Mouse (Mus musculus): ENCODE measurements at regions not wholly inside any gene's neighbourhood (a gene's known extent, or its start where the extent isn't known, plus 50 kb on each side); places are given as distances from the start of the nearest gene placed in this dataset.

GRCm38 (mm10) chr13:44073122-44073521 lies 288.5 kb downstream of the Cd83 start:
- WGBS, result 85% methylated on average over 9 of the region's 9 CpGs
- Histone ChIP-seq H3K4me3 (replicated peaks; ENCODE audit: extremely low read depth, low read depth, low read length) (no peak overlapping the region), H3K4me1 (ENCODE audit: control insufficient read depth, insufficient read depth, low read length) (no peaks in the 10 kb centered on the region)
- no peak for TF ChIP-seq POLR2A (IDR thresholded peaks at IDR 0.05; ENCODE audit: borderline replicate concordance, extremely low read depth, low read depth, low read length)
- no peak for TF ChIP-seq CTCF (IDR thresholded peaks at IDR 0.05; ENCODE audit: insufficient read depth, low read length)
- DNase-seq, result no peak

- DNase-seq, result no peak
- H3K4me3 ChIP-seq (replicated peaks; ENCODE audit: extremely low read depth, low read depth, low read length), result no peak overlapping the region
- 66% methylated on average over 9 of the region's 9 CpGs for WGBS
- no peaks in the 10 kb centered on the region for H3K4me1 ChIP-seq (ENCODE audit: control insufficient read depth, insufficient read depth, low read length)
- TF ChIP-seq CTCF (IDR thresholded peaks at IDR 0.05; ENCODE audit: insufficient read depth, low read length) (no peak), POLR2A (IDR thresholded peaks at IDR 0.05; ENCODE audit: borderline replicate concordance, extremely low read depth, low read depth, low read length) (no peak)
Measured at GRCm38 (mm10) chr13:44074172-44074571, 289.6 kb downstream of the Cd83 start.

- DNase-seq, result no peak
- 92% methylated on average over 10 of the region's 10 CpGs for WGBS
- no peak overlapping the region for H3K4me3 ChIP-seq (replicated peaks; ENCODE audit: extremely low read depth, low read depth, low read length)
- TF ChIP-seq CTCF (IDR thresholded peaks at IDR 0.05; ENCODE audit: insufficient read depth, low read length) (no peak), POLR2A (IDR thresholded peaks at IDR 0.05; ENCODE audit: borderline replicate concordance, extremely low read depth, low read depth, low read length) (no peak)
- no peaks in the 10 kb centered on the region for H3K4me1 ChIP-seq (ENCODE audit: control insufficient read depth, insufficient read depth, low read length)
Measured at GRCm38 (mm10) chr13:44077022-44077421, 292.4 kb downstream of the Cd83 start.

DNA sequence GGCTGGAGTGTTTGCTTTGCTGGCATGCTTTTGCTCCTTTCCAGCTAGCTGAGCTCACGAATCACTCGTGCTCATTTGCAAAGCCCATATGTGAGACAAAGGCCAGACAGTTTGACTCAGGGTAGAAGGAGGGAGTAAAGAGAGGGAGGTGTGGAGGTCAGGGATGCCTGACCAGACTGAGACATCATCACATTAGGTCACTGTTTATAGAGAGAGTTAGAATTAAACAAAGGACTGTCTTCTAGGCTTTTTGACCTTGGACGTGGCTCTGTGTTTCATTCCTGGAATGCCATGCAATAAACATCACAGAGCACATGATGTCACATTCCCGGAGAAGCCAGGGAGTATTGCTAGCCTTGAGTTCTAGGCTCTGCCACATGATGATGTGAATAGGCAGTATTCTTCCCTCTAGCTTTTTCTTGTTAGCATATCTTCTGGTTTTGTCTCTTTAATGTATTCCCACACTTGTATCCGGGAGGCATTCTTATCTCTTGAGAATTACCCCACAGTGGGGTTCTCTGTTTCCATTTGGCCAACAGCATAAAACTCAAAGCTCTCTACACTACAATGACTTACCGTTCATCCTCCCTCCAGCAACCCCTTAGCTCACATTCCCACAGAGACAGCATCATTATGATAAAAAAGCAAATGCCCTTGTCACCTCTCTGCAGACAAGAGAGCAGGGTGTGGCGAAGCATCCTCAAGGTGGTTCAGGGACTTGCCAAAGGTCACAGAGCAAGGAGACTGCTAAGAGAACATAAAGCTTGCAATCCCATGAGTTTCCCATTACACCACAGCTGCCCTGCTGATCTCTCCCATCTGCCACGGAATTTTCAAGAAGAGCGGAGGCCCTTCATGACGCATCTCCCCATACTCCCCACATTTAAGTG lies 301.3 kb downstream of the Cd83 start:
- H3K4me3 ChIP-seq (replicated peaks; ENCODE audit: extremely low read depth, low read depth, low read length), result no peak overlapping the region
- DNase-seq, result no peak
- TF ChIP-seq CTCF (IDR thresholded peaks at IDR 0.05; ENCODE audit: insufficient read depth, low read length) (no peak), POLR2A (IDR thresholded peaks at IDR 0.05; ENCODE audit: borderline replicate concordance, extremely low read depth, low read depth, low read length) (no peak)
- 52% methylated on average over 10 of the region's 10 CpGs for WGBS
- peaks cover 5% of the 10 kb centered on the region for H3K4me1 ChIP-seq (ENCODE audit: control insufficient read depth, insufficient read depth, low read length)

GRCm38 (mm10) chr13:44086801-44087200 lies 302.2 kb downstream of the Cd83 start:
- no peak for DNase-seq
- peaks cover 5% of the 10 kb centered on the region for H3K4me1 ChIP-seq (ENCODE audit: control insufficient read depth, insufficient read depth, low read length)
- TF ChIP-seq CTCF (IDR thresholded peaks at IDR 0.05; ENCODE audit: insufficient read depth, low read length) (no peak), POLR2A (IDR thresholded peaks at IDR 0.05; ENCODE audit: borderline replicate concordance, extremely low read depth, low read depth, low read length) (no peak)
- no peak overlapping the region for H3K4me3 ChIP-seq (replicated peaks; ENCODE audit: extremely low read depth, low read depth, low read length)
- WGBS, result 69% methylated on average over 4 of the region's 4 CpGs

- Histone ChIP-seq H3K4me3 (replicated peaks; ENCODE audit: extremely low read depth, low read depth, low read length) (no peak overlapping the region), H3K4me1 (ENCODE audit: control insufficient read depth, insufficient read depth, low read length) (no peaks in the 10 kb centered on the region)
- WGBS, result 76% methylated on average over 2 of the region's 2 CpGs
- TF ChIP-seq POLR2A (IDR thresholded peaks at IDR 0.05; ENCODE audit: borderline replicate concordance, extremely low read depth, low read depth, low read length), result no peak
- no peak for TF ChIP-seq CTCF (IDR thresholded peaks at IDR 0.05; ENCODE audit: insufficient read depth, low read length)
- DNase-seq, result no peak
Measured at GRCm38 (mm10) chr13:44097141-44097540, 312.6 kb downstream of the Cd83 start.

- no peak for DNase-seq
- TF ChIP-seq CTCF (IDR thresholded peaks at IDR 0.05; ENCODE audit: insufficient read depth, low read length) (no peak), POLR2A (IDR thresholded peaks at IDR 0.05; ENCODE audit: borderline replicate concordance, extremely low read depth, low read depth, low read length) (no peak)
- Histone ChIP-seq H3K4me1 (ENCODE audit: control insufficient read depth, insufficient read depth, low read length) (no peaks in the 10 kb centered on the region), H3K4me3 (replicated peaks; ENCODE audit: extremely low read depth, low read depth, low read length) (no peak overlapping the region)
- WGBS, result 81% methylated on average over 9 of the region's 9 CpGs
Measured at GRCm38 (mm10) chr13:44099511-44099910, 314.9 kb downstream of the Cd83 start.

DNA sequence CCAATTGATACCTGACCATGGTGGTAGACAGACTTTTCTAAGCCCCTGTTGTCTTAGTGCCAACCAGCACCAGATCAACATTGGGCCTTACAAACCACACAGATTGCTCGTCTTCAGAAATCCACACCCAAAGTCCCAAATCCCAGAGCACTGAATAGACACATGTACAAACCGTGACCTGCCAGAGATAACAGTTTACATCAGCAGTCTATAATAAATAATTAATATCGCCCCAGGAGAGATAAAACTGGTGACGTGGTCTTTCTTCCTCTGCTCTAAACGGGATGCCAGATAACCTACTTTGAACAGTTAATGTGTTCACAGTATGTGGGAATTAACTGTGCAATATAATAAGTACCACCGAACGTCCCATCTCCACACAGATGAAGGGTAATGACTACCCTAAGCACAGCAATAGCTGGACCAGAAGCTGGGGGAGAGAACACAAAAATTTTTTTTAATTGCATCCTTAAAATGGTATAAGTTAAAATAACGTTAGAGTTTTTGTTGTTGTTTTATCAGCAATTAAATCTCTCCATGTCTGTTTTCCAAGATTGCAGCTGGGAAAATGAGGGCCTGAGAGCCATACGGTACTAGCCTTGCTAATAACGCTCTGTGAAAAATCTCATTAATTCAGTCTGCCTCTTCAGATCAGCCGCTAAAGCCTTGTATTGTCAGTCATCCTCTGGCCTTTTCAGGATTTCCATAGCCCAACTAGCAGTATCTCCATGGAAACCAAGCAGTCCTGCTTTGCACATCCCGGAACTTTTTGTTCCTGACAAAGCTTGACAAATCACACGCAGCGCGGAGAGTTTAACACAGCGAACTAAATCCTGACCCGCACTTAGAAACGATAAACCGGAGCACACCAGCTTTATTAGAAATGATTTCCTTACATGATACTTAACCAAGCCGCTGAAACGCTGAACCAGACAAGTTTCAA lies 315.8 kb downstream of the Cd83 start:
- no peak for TF ChIP-seq POLR2A (IDR thresholded peaks at IDR 0.05; ENCODE audit: borderline replicate concordance, extremely low read depth, low read depth, low read length)
- no peak for TF ChIP-seq CTCF (IDR thresholded peaks at IDR 0.05; ENCODE audit: insufficient read depth, low read length)
- Histone ChIP-seq H3K4me1 (ENCODE audit: control insufficient read depth, insufficient read depth, low read length) (no peaks in the 10 kb centered on the region), H3K4me3 (replicated peaks; ENCODE audit: extremely low read depth, low read depth, low read length) (no peak overlapping the region)
- DNase-seq, result no peak
- WGBS, result 46% methylated on average over 21 of the region's 21 CpGs

GRCm38 (mm10) chr13:44101161-44101560 lies 316.6 kb downstream of the Cd83 start:
- Histone ChIP-seq H3K4me1 (ENCODE audit: control insufficient read depth, insufficient read depth, low read length) (no peaks in the 10 kb centered on the region), H3K4me3 (replicated peaks; ENCODE audit: extremely low read depth, low read depth, low read length) (no peak overlapping the region)
- no peak for DNase-seq
- 58% methylated on average over 6 of the region's 6 CpGs for WGBS
- no peak for TF ChIP-seq CTCF (IDR thresholded peaks at IDR 0.05; ENCODE audit: insufficient read depth, low read length)
- no peak for TF ChIP-seq POLR2A (IDR thresholded peaks at IDR 0.05; ENCODE audit: borderline replicate concordance, extremely low read depth, low read depth, low read length)

Measured in lung, adult 2 months (tissue).